Mouse (Mus musculus) megakaryocyte-erythroid progenitor cell, adult 5-6 weeks (primary cell): ENCODE measurements around the gene Ube2t. TPM values are rescaled to one million over a fixed set of nuclear protein-coding genes. Genes with fewer than 3 reads are reported as not detected.
A peak's percentile ranks its signal among the peaks of the same experiment; 100 is the strongest.

Experiments
- ATAC-seq: replicated peaks from 2 replicates; pipeline ENCODE4 v1.8.0; 2016; ENCODE audit warnings: mild to moderate bottlenecking, inconsistent platforms; ENCODE audit not compliant: severe bottlenecking, poor library complexity, low FRiP score, low TSS enrichment
- total RNA-seq, 2 experiments: library from RNA; stranded (forward) in 1 of 2; stranded (reverse) in 1 of 2; fragments of 200-1000, 215-1000 nt in 1 of 2; fragments of >200 nt in 1 of 2; fragmentation: Nextera tagmentation in 1 of 2; gene quantifications; 2 replicates each; pipeline ENCODE4 v1.2.3; 2014 to 2017

Ube2t gene
- 47.9 and 82.8 TPM in 2 replicates for total RNA-seq (2014; fragmentation: Nextera tagmentation)
- 23.4 and 29.7 TPM in 2 replicates for total RNA-seq (2017)

DNA sequence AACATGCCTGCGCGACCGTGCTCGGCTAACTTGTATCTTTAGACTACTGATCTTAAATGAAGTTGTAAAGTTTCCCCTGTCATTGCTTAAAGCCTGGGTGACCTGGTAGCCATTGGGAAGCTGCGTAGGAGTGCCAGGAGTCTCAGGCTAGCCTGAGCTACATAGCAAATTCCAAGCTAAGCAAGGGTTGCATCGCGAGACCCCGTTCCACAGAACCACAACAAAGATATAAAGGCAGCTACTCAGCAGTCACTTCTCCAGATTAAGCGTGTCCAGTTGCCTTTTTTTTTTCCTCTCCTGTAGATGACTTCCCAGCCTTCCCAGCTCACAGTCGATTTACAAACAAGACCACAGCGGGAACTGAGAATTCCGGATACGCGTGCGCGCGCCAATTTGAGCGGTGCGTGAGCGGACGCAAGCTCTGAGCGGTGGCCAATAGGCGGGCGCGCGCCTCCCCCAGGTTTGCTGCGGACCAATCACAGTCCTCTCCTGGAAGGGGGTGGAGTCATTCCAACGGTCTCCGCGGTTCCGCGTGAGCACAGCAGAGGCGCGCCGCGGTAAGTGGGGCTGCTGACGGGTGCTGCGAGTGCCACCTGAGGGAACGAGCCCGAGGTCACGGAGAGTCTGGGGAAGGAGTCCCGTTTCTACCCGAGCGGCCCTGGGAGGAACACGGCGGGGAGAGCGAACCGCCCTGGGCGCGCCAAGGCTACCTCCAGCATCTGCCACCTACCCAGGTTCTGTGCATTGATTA lies at the start of gene Ube2t:
Gene Ube2t (plus strand): TSS at position 513 of the 751 bp plus-strand sequence.
- peak; percentile 99 for ATAC-seq

DNA sequence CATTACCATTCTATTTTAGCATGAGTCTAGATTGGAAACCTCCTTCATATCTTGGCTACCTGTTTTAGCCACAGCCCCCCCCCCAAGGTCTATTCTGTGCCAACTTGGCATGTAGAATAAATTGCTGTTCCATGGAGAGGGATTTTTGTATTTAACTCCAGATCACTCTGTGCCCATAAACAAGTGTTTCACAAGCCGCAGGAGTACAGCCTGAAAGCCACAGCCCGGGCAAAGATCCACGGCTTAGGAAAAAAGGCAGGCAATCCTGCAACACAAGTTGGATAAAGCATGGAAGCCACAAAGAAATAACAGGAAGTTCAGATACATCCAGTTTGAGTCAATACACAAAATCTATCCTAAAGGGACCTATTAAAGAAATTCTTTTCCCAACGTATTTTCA lies 48.8 kb upstream of the Ube2t start:
- ATAC-seq = no peak

DNA sequence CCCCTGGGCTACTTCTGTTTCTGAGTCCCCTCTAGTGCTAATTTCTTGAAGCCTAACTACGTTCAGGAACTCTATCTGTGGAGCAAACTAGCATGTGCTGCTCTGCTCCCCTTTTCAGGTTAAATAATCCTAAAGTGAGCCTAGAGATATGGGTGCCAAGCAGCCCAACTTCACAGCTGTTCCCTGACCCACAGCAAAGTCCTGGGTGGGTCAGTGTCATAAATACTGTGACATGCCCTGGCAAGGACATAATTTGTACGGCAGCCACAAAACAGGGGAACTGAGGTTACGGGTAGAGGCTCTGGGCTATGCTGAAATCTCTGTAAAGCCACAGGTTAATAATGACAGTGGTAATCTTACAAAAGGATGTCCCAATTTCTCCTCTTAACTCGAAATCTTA lies 46.9 kb upstream of the Ube2t start:
- no peak for ATAC-seq

DNA sequence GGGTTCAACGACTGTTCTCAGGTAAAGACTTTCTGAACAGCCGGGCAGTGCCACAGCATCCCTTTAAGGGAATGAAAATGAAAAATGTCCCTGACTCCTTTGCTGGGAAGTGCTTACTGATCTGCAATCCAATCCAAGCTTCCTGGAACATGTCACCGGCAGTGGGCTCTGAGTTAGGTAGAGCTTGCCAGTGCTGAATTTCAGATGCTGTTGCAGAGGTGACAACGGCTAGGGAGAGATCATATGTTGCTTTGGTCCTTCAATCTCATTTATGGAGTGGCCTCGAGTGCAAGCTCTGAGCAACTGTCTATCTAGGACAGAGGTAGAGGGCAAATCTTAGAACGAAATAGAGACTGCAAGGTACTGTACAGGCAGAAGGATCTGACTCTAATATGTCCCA lies 43.4 kb upstream of the Ube2t start:
- ATAC-seq = no peak

DNA sequence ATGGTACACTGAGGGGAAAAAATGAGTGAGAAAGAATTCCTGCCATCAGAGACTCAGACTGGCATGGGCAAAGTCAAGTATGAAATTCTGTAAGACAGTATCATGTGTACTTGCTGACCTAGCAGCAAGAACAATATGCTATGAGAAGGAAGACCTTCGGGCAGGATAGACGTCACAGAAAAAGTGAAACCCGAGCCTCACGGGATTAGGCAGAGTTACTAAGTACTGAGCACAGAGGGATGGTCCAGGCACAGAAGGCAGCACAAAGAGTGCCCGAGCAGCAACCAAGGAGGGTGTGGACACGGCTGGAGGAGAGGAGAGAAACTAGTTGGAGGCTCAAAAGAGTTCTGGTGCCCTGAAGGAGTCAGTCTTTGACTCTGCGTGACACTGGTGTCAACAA lies 29.9 kb upstream of the Ube2t start:
- ATAC-seq = no peak

DNA sequence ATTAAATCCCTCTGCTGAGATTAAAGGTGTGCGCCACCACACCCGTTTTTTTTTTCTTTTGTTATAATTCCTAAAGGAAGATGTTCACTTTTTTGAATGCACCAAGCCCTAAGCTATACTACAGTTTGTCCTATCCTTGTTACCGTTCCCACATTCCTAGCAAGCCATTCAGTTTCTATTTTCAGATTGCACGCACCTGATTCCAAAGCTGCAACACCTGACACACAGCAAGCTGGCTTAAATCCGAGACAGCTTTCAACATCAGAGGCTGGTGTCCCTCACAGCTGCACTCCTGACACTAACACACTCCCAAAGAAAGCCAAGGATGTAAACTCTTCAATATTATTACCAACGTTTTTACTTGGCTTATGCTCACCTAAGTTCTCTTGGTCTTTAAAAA lies 26.0 kb upstream of the Ube2t start:
- ATAC-seq = no peak

DNA sequence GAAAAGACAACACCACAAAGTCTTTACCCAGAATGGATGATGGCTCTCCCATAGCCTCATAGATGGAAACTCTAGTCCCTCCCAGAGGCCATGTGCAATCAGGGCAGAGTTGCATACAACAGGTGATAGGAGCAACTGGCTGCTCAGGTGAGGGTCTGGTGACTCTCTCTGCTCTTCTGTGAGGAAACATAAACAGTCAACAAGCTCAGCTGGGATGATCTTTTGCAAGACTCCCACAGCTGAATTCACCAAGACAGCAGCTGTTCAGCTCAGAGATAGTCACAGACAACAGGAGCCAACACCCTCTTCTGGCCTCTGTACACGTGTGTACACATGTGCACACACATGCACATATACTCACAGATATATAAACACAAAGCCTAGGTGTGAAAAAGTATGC lies 24.1 kb upstream of the Ube2t start:
- ATAC-seq = no peak

DNA sequence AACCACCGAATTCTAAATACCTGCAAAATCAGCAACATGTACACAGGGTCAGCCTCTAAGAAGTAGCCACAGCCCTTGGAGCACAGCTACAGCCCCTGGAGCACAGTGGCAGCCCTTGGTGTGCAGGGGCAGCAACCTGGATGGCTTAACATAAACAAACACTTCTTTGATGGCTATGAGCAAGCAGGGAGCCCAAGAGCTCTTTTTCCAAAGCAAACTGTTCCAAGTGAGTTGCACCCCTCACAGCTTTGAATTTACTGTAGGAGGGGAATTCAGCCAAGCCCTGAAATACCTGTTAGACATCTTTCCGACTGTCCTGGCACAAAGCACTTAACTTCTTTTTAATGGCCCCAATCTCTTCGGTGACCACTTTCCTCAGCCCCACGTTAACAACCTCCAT lies 21.5 kb upstream of the Ube2t start:
- ATAC-seq = no peak

DNA sequence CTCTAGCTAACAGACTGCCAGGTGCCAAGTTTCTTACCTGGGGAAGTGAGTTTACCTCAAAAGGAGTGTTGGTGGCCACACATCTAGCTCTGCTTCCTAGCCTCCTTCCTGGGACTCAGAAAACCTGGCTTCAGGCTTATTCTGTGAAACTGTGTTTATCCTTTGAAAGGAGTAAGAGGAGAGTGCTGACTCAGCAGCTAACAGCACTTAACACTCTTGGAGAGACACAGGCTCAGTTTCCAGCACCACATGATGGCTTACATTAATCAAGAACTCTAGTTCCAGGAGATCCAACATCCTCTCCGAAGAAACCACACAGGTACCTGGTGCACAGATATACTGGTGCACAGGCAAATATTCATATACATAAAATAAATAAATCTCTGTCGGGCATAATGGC lies 19.5 kb upstream of the Ube2t start:
- no peak for ATAC-seq

DNA sequence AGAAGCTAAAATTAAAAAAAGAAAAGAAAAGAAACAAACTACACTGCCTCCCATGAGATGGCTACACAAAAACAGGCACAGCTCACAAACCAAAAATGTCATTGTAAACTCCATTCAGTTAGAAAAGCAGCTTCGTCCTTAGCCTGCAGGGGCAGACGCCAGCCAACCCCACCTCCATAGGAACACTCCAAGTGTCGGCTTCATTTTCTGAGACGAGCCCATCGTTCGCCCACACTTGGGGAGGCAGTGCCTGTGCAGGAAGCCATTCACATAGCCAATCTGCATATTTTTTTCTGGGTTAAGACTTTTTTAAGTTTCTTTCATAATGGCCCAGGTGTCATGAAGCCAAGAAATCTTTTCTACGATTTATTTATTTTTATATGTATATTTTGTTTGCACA lies 14.8 kb upstream of the Ube2t start:
- ATAC-seq = no peak

DNA sequence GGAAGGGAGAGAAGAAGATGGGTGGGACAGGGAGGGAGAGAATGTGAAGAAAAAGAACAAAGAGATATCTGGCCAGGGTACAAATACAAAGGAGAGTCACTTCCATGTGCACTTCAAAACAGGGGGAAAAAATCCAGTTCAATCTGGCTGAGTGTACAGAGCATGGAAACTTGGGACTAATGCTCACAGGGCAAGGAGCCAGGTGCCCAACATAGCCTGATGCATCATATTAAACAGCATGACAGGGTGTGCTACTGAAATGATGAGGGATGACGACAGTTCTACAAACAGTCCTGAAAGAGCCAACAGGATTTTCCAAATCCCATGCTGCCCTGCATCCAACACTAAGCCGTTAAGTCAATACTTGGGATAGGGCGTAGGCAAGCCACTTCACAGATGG lies 12.4 kb upstream of the Ube2t start:
- no peak for ATAC-seq

DNA sequence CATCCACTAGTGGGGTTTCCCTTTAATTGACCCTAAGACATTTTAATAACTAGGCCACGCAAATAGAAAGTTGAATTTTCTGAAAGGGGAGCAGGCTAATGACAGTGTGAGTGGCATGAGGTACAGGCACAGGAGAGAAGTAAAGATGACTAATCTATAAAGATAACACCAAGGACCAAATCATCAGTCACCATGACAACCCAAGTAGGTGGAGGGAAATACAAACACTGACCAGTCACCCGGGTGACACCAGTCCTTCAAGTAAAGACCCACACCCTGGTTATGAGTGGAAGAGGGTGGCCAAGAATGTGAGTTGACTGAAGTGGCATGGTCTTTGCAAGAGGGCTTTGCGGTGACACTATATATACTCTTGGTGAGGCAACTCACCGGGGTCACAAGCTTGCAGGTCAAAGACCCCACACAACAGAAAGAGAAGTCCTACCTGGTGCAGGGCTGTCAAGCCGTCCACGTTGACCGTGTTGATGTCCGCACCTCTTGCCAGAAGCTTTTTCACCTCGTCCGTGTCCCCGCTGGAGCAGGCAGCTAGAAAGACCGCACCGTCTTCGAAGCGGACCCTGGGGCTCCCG lies 7.2 kb upstream of the Ube2t start:
- ATAC-seq = no peak

DNA sequence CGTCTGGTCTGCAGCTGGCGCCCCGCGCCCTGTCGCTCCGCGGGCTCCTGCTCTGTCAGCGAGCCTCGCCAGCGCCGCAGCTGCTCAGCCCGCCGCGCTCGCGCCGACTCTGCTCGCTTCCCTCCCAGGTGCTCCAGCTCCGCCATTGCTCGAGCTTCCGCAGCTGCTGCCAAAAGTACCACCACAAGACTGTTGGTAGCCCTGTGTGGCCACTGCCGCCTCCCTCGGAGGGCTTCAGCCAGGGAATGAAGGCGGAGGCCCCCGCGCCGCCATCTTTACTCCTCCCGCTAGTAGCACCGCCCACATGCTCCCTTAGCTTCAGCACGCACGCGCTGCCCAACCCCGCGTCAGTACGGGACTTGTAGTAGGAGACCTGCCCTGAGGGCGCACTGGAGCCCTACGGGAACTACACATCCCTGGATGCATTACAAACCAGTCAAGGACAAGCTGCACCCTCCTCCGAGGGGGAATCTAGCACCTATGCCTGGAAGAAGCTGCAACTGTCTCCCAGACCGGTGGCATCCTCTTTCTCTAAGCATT lies 6.7 kb upstream of the Ube2t start, which contains the start of gene Ppp1r12b:
Gene Ppp1r12b (minus strand): TSS at position 306 of the 540 bp plus-strand sequence.
- ATAC-seq = peak; percentile 100

DNA sequence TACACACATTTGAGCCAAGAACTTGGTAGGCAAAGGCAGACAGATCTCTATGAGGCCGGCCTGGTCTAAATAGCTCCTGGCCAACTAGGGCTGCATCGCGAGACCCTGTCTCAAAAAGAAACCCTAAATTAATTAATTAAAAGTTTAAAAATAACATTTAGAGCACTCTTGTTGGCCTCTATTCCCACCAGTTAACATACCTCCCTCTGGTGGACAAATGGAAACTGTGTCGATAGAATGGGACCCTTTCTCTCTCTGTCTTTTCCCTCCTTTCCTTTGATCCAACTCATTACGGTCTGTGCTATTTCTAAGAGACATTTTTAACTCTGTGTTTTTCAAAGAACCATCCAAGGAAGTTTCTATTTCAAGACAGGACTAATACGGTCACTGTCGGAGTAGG lies 1.7 kb upstream of the Ube2t start:
- no peak for ATAC-seq

DNA sequence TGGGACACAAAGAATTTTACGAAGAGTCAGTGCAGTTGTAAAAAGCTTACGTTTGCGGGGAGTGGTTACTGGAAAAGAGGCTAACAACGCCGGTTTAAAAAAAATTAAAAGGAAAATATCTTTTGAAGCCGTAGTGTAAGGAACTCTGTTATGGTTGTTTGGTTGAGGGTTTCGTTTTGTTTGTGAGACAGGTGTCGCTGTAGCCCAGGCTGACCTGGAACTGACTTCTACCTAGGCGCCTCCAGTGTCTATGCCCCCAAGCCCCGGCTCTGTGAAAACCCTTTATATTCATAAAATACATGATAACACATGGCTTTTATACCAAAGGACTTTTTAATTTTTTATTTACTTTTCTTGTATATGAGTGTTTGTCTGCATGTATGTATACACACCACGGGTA lies 456 bp downstream of the Ube2t start:
- peak; percentile 41; the same call in 1 of the 2 replicates for ATAC-seq

DNA sequence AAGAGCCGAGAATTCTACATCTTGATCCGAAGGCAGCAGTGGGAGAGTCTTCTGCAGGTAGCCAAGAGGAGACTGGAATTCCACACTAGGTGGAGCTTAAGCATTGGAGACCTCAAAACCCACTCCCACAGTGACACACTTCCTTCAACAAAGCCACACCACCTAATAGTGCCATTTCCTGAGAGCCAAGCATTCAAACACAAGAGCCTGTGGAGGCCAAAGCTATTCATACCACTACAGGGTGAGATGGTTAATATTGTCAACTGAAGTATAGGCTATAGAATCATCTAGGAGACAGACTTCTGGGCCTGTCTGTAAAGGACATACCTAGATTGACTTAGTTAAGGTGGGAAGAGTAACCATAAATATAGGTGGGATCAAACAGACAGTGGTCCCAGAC lies 3.1 kb downstream of the Ube2t start:
- no peak for ATAC-seq

DNA sequence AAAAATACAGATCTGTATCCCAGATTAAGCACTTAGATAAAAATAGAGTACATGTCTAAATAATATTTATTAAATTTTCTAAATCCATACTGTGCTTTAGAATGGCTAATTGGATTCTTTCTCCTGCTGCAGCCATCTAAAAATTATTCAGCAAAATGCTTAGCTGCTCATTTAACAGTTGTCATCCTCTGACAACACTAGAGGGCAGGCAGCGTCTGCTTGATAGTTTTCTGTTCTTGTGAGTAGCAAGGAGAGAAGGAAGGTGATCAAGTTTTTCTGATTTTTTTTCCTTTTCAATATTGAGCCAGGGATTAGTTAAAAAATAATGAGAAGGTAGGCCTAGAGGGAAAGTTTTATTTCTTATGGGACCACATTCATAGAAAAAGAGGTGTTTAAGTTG lies 10.6 kb downstream of the Ube2t start:
- ATAC-seq = no peak

DNA sequence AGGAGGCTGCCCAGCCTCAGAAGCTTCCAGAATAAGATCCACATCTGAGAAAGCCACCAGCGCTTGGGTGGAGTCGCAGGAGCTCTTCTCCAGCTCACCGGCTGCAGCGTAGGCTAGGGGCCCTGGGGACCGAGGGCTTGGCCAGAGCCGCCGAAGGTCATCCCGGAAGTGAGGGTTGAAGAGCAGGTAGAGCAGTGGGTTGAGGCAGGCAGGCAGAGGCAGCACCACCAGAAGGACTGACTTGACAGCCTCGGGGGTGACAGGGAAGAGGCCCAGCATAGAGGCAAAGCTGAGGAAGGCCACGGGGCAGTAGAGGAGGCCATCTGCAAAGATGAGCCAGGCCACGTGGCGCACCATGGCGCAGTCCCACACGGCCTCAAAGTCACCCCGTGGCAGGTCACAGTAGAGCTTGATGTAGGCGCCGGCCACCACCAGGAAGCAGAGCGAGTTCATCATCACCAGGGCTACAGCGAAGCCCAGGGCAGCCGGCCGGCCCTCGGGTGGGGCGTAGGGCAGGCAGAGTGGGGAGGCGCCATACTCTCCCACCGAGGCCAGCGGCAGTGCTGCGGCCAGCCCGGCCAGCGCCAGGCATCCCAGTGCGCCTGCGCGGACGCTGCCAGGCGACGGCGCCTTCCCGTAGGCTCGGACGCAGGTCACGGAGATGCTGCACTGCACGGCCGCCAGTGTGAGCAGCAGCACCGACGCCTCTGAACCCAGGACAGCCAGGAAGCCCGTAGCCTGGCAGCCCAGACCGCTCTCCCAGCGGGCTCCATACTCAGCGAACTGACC lies 25.0 kb downstream of the Ube2t start:
- ATAC-seq = peak; percentile 34

DNA sequence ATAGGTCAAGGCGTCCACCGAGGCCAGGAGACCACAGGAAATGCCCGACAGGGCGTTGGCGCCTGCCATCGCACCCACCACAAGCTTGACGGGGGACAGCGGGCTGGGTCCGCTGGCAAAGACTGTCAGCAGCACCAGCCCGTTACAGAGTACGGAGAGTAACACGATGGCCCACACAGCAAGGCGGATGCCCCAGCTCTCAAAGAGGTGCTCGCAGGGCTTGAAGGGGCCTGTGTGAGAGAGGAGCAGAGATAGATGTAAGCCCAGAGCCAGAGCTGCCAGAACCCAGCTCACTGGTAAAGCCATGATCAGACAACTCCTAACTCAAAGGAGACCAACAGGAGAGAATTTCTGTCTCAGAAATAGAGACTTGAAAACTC lies 25.6 kb downstream of the Ube2t start:
- ATAC-seq = no peak

DNA sequence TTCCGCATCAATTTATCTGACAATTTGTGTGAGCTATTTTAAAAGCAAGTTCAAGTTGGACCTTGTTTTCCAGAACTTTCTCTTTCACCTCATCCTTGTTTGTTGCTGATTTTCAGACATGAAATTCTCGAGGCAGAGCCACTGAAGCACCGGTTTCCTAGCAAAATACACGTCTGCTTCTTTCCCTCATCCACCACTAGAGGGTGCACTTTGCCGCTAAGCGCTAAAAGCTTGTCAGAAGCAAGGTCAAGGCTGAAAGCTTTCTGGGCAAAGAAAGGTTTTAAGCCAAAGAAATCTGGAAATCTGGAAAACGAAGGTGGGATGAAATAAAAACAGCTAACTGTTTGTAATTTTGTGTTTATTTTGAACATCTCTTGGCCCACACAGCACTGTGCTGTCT lies 27.0 kb downstream of the Ube2t start:
- no peak for ATAC-seq
